Mouse (Mus musculus) urinary bladder, postnatal 36 days (tissue): ENCODE results near the gene Ptk6.

Experiments used
- DNase-seq, 2 experiments: peaks; one replicate each; pipeline ENCODE4 v3.0.0; 2022; ENCODE audit warnings: low spot score in 2 of 2, mixed read lengths in 1 of 2

Gene Ptk6

DNA sequence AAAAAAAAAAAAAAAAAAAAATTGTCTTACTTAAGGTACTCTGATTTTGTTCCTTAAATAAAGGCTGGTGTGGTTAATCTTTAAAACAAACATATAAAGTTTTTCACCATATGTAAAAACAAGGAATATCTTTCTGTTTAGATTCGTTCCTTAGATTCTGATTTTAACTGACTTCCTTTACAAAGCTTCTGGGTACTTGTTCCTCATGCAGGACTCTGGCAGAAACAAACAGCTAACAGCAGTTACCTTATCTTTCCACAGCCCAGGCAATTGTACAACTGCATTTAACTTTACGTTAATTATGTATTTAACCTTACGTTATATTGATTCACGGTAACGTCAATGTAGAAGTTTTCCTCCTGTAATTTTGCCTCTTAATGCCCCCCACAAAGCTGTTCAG, 36.1 kb downstream of the Ptk6 start:
- DNase-seq, result no peak

GRCm38 (mm10) chr2:181160821-181161220, 41.8 kb downstream of the Ptk6 start:
- DNase-seq, result no peak

DNA sequence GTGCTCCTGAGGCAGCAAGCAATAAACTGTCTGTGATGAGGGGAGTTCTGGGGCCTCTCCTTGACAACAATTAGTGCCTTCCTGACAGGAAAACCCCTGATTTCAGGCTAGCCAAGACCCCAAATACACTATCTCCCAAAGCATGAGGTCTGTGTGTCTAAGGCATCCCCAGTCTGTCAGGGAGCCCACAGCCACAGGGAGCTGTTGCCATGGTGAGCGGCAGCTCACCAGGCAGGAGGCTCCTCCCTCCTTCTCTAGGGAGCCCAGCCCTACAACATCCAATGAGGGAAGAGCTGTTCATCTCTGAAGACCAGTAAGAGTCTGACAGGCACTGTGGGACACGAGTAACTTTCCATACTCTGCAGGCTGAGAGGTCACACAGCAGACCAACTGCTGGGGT, 42.8 kb downstream of the Ptk6 start:
- DNase-seq, result no peak

GRCm38 (mm10) chr2:181159091-181159514, 43.5 kb downstream of the Ptk6 start:
- DNase-seq, result no peak

DNA sequence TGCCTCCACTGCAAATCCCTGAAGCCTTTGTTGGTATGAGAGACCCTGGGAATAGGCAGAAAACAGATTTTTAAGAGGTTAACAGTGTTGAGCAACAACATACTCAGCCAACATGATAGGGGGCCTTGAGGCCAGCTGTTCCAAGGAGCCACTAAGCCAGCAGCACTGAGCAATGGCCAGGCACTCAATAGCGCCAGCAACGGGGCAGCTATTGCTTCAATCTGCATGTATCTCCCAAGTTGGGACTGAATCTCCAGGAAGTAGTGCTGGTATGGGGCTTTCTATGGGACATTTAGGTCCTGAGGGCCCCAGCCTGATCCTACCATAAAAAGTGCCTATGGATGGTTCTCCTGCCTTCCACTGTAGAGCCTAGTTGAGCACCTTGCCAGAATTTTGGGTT, 44.1 kb downstream of the Ptk6 start:
- DNase-seq, result no peak

DNA sequence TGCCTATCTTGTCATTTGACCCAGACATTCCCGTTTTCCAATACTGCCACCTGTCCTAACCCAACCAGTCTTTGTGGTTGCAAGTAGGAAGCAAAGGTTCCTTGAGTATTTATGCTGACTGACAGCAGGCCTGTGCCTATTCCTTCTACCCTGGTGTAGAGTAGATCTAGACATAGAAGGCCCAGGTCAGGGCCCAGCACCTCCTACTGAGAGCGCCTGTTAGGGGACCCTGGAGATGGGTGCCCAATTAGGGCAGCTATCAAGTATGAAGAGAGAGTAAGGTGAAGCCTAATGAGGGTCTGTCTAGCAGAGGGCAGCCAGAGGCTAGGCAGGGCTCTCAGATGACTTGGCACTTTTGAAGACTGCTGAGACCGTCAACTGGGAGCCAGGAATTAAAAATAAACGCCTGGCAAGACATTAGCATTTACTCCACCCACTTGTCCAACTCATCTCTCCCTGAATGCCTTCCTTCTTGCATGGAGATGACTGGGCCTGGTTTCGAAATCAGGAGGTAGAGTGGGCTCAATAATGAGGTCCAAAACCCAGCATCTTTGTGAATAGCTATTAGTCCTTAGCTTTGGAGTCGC, 44.8 kb downstream of the Ptk6 start:
- DNase-seq, result no peak

DNA sequence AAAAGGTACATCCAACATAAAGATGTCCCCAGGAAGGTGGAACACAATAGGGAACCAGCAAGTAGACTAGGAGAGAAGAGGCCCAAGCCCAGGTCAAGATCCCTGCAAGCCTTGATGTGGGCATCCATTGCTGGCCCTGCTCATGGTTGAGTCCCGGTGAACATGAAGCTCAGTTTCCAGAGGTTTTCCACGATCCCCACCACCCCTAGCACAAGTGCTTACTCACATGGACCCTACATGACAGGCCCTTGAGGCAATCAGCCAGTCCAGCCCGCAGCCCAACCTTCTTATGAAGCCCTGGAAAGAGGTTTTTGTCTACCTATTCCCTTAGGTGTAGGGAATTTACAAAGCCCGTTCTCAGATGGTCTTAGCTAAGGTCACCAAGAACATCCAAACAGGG, 45.4 kb downstream of the Ptk6 start:
- no peak for DNase-seq

- DNase-seq, result no peak
Observed at GRCm38 (mm10) chr2:181156248-181157121, 46.1 kb downstream of the Ptk6 start, which contains the start of gene Eef1a2. TSS of gene Eef1a2 (minus strand) at chr2:181157014.

DNA sequence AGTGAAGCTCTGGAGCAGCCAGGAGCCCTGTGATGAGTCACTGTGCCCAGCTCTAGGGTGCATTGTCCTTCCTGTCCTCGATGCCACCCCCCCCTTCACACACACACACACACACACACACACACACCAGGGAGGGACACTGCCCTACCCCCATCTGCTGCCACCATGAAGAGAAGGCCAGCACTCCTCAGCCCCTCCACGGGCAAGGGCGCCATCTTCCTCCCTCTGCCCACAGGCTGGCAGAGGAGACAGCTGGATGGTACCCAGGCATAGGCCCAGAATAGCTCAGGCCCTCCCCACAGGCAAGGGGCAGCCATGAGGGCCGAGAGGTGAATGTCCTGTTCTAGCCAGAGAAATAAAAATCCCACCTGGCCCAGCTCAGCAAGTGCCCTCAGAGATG, 46.8 kb downstream of the Ptk6 start:
- no peak for DNase-seq

- DNase-seq, result no peak
Observed at GRCm38 (mm10) chr2:181154831-181155415, 47.7 kb downstream of the Ptk6 start.

- no peak for DNase-seq
Observed at GRCm38 (mm10) chr2:181154361-181154760, 48.2 kb downstream of the Ptk6 start.

GRCm38 (mm10) chr2:181153837-181154236, 48.8 kb downstream of the Ptk6 start:
- no peak for DNase-seq

- no peak for DNase-seq
Observed at GRCm38 (mm10) chr2:181153131-181153530, 49.5 kb downstream of the Ptk6 start.

DNA sequence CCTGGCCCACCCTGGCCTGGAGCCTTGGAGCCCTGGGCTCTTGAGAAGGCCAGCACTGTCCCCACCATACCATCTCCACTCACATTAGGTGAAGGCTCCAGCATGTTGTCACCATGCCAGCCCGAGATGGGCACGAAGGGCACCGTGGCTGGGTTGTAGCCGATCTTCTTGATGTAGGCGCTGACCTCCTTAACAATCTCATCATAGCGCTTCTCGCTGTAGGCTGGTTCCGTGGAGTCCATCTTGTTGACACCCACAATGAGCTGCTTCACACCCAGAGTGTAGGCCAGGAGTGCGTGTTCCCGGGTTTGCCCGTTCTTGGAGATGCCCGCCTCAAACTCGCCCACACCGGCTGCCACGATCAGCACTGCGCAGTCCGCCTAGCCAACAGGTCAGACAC, 49.9 kb downstream of the Ptk6 start:
- DNase-seq, result no peak

- no peak for DNase-seq
Observed at GRCm38 (mm10) chr2:181150281-181150680, 52.3 kb downstream of the Ptk6 start.

DNA sequence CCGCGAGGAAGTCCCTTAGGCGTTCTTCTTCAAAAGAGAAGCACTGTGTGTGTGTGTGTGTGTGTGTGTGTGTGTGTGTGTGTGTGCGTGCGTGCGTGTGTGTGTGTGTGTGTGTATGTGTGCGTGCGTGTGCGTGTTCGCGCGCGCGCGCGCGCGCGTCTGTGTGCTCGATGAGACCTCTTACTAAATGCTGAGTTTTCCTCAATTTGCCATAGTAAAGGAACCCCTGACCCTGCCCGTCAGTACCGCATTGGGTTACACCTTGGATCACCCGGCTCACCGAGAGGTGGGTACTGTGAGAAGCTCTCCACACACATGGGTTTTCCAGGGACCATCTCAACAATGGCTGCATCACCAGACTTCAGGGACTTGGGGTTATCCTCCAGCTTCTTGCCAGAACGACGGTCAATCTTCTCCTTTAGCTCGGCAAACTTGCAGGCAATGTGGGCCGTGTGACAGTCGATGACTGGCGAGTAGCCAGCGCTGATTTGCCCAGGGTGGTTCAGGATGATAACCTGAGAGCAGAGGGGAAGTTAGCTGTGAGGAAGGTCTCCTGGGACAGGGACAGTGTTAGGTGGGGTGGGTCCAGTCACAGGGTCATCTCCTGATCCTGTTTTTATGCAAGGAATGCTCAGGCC, 54.2 kb downstream of the Ptk6 start:
- DNase-seq, result no peak

DNA sequence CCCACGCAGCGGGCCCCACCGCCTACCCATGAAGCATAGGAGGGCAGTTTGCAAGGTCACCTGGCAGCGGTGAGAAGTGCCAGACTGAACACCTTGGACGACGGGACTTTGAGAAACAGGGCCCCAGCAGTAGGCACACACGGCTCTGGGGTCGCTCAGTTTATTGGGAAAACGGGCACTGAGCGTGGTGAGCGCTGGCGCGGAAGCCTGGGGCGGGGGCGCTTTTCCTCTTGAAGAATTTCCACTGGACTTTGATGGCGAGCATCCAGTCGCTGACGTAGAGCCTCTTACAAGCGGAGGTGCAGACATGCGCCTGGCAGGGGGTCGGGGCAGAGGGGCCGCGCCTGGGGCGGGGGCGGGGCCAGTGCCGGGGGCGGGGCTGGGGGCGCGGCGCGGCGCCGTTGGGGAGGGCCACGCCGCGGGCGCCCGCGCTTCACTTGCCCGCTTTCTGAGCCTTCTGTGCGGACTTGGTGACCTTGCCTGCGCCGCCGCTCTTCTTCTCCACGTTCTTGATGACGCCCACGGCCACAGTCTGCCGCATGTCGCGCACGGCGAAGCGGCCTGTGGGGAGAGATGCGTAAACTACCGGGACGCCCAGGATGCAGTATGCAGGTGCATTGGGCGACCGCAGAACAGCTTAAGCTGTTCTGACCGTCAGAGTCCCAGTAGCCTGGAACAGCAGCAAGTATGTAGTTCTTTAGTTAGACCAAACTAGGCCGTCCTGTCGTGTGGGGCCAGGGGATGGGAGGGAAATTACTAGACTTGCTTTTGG, 54.9 kb downstream of the Ptk6 start:
- no peak for DNase-seq

GRCm38 (mm10) chr2:181146976-181147545, 55.5 kb downstream of the Ptk6 start:
- no peak for DNase-seq

- DNase-seq, result no peak
Observed at GRCm38 (mm10) chr2:181144675-181145074, 57.9 kb downstream of the Ptk6 start.
